Mouse (Mus musculus) small intestine, adult 2 months (tissue): ENCODE data around the gene Scmh1. TPM values are rescaled to one million over a fixed set of nuclear protein-coding genes. Genes with fewer than 3 reads are reported as not detected.
"Not testable (repeated sequence)": the region's sequence is repeated elsewhere in the genome, so short reads cannot be mapped to it uniquely, and the experiment has no call there.

ENCODE experiments used
- H3K27ac ChIP-seq: fragments of 200-500 bp; 2 replicates; pipeline ENCODE4 v1.5.1; 2012; ENCODE audit warnings: low read depth, low read length, control low read depth, inconsistent platforms; ENCODE audit not compliant: insufficient read depth
- H3K27me3 ChIP-seq: fragments of 200-500 bp; 2 replicates; pipeline ENCODE4 v1.6.1; 2012; ENCODE audit warnings: mild to moderate bottlenecking, moderate library complexity, low read length, inconsistent platforms; ENCODE audit not compliant: control insufficient read depth, insufficient read depth
- H3K36me3 ChIP-seq: fragments of 200-500 bp; 2 replicates; pipeline ENCODE4 v1.6.1; 2012; ENCODE audit warnings: mild to moderate bottlenecking, low read length, control low read depth, inconsistent platforms; ENCODE audit not compliant: control insufficient read depth, insufficient read depth
- H3K4me1 ChIP-seq: fragments of 200-500 bp; 2 replicates; pipeline ENCODE4 v1.6.1; 2012; ENCODE audit warnings: low read length, inconsistent platforms, mixed read lengths; ENCODE audit not compliant: control insufficient read depth, insufficient read depth, insufficient read length
- H3K4me3 ChIP-seq: fragments of 200-500 bp; 2 replicates; pipeline ENCODE4 v1.5.1; 2012; ENCODE audit warnings: low read depth, mild to moderate bottlenecking, control low read depth, inconsistent platforms, low read length, moderate library complexity
- CTCF ChIP-seq: fragments of 200-500 bp; IDR thresholded peaks from 2 replicates; pipeline ENCODE4 v1.5.1; 2012; ENCODE audit warnings: low read depth, mild to moderate bottlenecking, control low read depth, inconsistent platforms, low read length, moderate library complexity, mixed read lengths; ENCODE audit not compliant: insufficient replicate concordance, insufficient read length; ENCODE audit errors: extremely low read depth
- POLR2A ChIP-seq: fragments of 200-500 bp; IDR thresholded peaks from 2 replicates; pipeline ENCODE4 v1.6.1; 2012; ENCODE audit warnings: low read depth, mild to moderate bottlenecking, control low read depth, inconsistent platforms, low read length, moderate library complexity
- WGBS: fragments of 180-500 bp; shearing (Covaris S2); methylation state at CpG from one replicate; pipeline ENCODE4 v1.1.7; 2018; 5-methylcytosine and 5-hydroxymethylcytosine counted together
- polyA plus RNA-seq: library from polyadenylated mRNA; depleted of rRNA; stranded (reverse); fragments of >200 nt; gene quantifications from 2 replicates; pipeline ENCODE4 v1.2.3, GENCODE M21; 2012

Gene Scmh1
- polyA plus RNA-seq, 1 experiment = 10.6 TPM

DNA sequence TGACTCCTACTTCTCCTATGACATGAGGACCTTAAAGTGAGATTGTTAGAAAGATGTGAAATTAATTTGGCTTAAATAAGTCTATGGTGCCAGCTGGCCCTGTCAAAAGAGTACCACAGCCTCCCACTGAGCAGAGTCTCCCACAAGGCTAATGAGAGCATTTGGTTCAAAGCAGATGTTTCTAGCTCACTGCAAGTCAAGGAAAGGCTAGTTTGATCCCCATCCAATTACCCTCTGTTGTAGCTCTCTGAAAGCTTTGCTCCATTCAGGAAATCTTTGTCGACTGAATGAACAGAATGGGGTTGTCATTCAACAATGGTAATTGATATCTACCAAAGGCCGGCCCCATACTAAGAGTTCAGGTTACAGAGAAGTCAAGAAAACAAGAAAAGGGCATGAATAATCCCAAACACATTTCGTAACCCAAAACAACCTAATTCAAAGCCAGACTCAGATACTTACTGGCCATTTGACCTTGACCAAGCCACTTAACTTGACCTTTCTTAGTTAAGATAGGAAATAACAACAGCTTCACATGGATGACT lies 16.0 kb upstream of the Scmh1 start:
- Histone ChIP-seq H3K36me3 (no peaks in the 10 kb centered on the region), H3K27me3 (no peaks in the 10 kb centered on the region), H3K4me1 (no peaks in the 10 kb centered on the region), H3K4me3 (no peak overlapping the region), H3K27ac (no peak overlapping the region)
- 77% methylated on average over 3 of the region's 3 CpGs for WGBS
- TF ChIP-seq CTCF (no peak), POLR2A (no peak)

DNA sequence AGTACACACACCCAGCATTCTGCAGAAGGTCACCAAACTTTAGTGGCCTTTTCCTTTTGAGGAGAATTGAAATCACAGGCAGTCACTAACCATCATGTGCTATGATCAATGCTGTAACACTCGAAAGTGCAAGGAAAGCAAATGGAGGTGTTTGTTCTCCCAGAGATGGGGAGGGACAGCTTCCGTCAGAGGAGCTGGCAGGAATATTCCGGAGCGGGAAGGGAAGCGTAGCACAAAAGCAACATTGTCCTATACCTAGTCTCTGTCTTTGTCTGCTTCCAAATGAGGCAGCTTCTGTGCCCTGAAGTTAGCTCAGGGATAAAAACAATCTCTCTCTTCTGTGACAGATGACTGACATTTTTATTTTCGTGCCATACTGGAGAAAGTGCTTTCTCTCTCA lies 15.5 kb upstream of the Scmh1 start:
- no peak for TF ChIP-seq POLR2A
- no peak for TF ChIP-seq CTCF
- no peaks in the 10 kb centered on the region for H3K36me3 ChIP-seq
- WGBS = 88% methylated on average over 6 of the region's 6 CpGs
- H3K4me1 ChIP-seq = no peaks in the 10 kb centered on the region
- H3K27me3 ChIP-seq = no peaks in the 10 kb centered on the region
- H3K4me3 ChIP-seq = no peak overlapping the region
- no peak overlapping the region for H3K27ac ChIP-seq

DNA sequence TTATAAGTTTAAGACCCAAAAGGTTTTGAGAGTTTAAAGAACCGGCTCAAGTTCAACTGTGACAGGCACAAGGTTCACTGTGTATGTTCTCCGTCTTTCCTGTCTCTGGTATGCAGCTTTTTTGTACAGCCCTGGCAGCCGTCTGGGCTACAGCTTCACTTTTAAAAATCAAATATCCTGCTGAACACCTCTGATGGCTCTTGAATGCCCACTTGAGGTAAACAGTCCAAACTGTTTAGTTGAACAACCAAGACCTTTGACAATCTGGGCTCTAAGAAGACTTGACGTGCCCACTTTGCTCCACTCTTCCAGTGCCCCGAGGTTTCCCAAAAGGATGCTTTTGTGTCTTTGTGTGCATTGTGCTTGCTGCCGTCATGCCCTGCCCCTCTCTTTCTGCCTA lies 13.5 kb upstream of the Scmh1 start:
- H3K27me3 ChIP-seq = no peaks in the 10 kb centered on the region
- WGBS = 91% methylated on average over 6 of the region's 6 CpGs
- H3K27ac ChIP-seq = no peak overlapping the region
- H3K4me3 ChIP-seq = no peak overlapping the region
- H3K36me3 ChIP-seq = no peaks in the 10 kb centered on the region
- H3K4me1 ChIP-seq = no peaks in the 10 kb centered on the region
- TF ChIP-seq CTCF (no peak), POLR2A (no peak)

DNA sequence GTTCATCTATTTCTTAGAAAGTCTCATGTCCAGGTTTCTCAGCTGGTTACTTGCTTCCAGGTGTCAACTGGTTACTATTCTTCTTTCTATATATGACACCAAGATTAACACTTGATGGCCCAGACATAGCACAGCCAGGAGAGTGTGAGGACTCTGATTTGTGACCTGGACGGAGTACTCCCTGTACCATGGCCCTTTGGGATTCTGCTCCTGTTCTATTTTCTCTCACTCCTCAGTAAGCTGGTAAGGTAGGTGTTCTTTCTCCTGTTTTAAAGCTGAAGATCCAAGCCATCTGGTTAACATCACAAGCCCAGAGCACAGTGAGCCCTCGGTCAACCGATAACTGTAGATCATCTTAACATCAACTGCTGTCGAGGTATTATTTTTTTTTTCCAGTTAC lies 12.7 kb upstream of the Scmh1 start:
- TF ChIP-seq POLR2A = no peak
- no peak for TF ChIP-seq CTCF
- no peak overlapping the region for H3K27ac ChIP-seq
- H3K4me1 ChIP-seq = no peaks in the 10 kb centered on the region
- 73% methylated on average over 4 of the region's 4 CpGs for WGBS
- no peak overlapping the region for H3K4me3 ChIP-seq
- no peaks in the 10 kb centered on the region for H3K36me3 ChIP-seq
- H3K27me3 ChIP-seq = no peaks in the 10 kb centered on the region

DNA sequence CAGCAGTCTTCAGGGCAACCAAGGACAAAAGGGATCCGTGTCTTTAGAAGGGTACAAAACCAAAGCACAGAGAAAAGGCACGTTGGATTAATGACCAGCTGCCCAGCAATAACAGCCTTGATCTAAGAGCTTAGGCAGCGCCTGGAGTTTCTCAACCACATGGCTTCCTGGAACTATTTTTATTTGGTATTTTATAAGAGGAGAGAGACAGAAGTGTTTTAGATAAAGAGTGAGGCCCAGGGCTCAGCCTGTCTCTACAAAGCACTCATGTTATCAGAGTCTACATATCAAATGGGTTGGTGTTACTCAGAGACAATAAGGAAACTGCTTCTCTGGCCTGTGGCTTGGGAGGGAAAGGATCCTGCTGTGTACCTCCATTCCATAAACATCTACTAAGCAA lies 12.3 kb upstream of the Scmh1 start:
- no peaks in the 10 kb centered on the region for H3K4me1 ChIP-seq
- no peaks in the 10 kb centered on the region for H3K27me3 ChIP-seq
- 13% methylated on average over 3 of the region's 3 CpGs for WGBS
- no peak overlapping the region for H3K27ac ChIP-seq
- TF ChIP-seq CTCF (no peak), POLR2A (no peak)
- H3K36me3 ChIP-seq = no peaks in the 10 kb centered on the region
- no peak overlapping the region for H3K4me3 ChIP-seq

DNA sequence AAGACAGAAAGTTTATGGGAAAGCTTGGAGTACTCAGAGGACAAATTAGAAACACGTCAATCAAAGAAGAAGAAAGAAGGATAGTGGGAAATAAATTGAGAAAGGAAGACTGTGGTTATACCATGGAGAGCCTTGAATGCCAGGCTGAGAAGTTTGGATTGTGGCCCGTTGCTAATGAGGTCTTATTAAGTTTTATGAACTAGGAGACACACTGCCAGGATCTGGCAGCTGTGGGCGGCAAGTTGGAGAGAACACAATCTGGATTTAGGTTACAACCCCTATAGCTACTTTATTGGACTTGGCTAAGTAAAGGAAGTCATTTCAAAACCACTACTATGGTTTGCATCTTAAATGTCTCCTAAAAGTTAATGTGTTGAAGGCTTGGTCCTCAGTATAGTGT lies 4.8 kb upstream of the Scmh1 start:
- H3K27me3 ChIP-seq = peaks cover under 1% of the 10 kb centered on the region; the same call in 1 of the 2 replicates
- H3K27ac ChIP-seq = no peak overlapping the region
- 37% methylated on average over 3 of the region's 3 CpGs for WGBS
- no peak for TF ChIP-seq CTCF
- TF ChIP-seq POLR2A = no peak
- H3K36me3 ChIP-seq = no peaks in the 10 kb centered on the region
- no peaks in the 10 kb centered on the region; the same call in 1 of the 2 replicates for H3K4me1 ChIP-seq
- no peak overlapping the region for H3K4me3 ChIP-seq

DNA sequence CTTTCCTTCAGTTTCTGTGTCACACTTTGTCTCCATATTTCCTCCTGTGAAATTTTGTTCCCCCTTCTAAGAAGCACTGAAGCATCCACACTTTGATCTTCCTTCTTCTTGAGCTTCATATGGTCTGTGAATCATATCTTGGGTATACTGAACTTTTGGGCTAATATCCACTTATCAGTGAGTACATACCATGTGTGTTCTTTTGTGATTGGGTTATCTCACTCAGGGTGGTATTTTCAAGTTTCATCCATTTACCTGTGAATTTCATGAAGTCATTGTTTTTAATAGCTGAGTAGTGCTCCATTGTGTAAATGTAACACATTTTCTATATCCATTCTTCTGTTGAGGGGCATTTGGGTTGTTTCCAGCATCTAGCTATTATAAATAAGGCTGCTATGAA lies 3.0 kb upstream of the Scmh1 start:
- not testable (repeated sequence) for H3K27me3 ChIP-seq, H3K4me3 ChIP-seq, H3K4me1 ChIP-seq

DNA sequence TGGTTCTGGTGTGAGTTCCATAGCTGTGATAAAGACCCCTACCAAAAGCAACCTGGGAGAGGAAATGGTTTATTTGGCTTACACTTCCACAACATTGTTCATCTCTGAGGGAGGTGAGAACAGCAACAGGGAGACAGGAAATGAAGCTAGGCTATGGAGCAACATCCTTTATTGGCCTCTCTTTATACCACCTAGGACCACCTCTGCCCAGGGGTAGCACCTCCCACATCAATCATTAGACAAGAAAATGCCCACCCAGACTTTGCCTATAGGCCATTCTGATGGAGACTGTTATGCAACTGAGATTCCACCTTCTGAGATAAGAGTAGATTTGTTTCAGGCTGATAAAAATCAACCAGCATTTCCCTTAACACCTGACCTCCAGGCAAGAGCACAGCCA lies 834 bp upstream of the Scmh1 start:
- Histone ChIP-seq H3K27ac (no peak overlapping the region), H3K4me3 (no peak overlapping the region), H3K36me3 (no peaks in the 10 kb centered on the region), H3K4me1 (no peaks in the 10 kb centered on the region; the same call in 1 of the 2 replicates), H3K27me3 (peaks cover 2% of the 10 kb centered on the region; the same call in 1 of the 2 replicates)
- TF ChIP-seq CTCF = no peak
- no peak for TF ChIP-seq POLR2A

More for the DNA sequence above, 3.0 kb upstream of the Scmh1 start:
- not testable (repeated sequence) for H3K27ac ChIP-seq, H3K36me3 ChIP-seq
